Mouse (Mus musculus) heart, embryonic 11.5 days (tissue): ENCODE data around the gene Kin. TPM values are rescaled to one million over a fixed set of nuclear protein-coding genes. Genes with fewer than 3 reads are reported as not detected.

ENCODE experiments used
- ATAC-seq: fragments of 200-750 bp; cut with Nextera tagmentation; replicated peaks from 2 replicates; pipeline ENCODE4 v1.8.0; 2017; ENCODE audit warnings: moderate library complexity; ENCODE audit not compliant: insufficient number of reproducible peaks, low FRiP score, low TSS enrichment
- H3K27ac ChIP-seq: fragments of 300-500 bp; sonication (generic); 2 replicates; pipeline ENCODE4 v1.5.1; 2014; ENCODE audit warnings: mild to moderate bottlenecking, low read depth, low read length
- H3K27me3 ChIP-seq: fragments of 300-500 bp; sonication (generic); 2 replicates; pipeline ENCODE4 v1.6.1; 2014; ENCODE audit warnings: mild to moderate bottlenecking, low read length, mixed read lengths; ENCODE audit not compliant: control insufficient read depth, insufficient read depth
- H3K36me3 ChIP-seq: fragments of 300-500 bp; sonication (generic); 2 replicates; pipeline ENCODE4 v1.6.1; 2014; ENCODE audit warnings: mild to moderate bottlenecking, low read length, moderate library complexity, mixed read lengths; ENCODE audit not compliant: control insufficient read depth, insufficient read depth
- H3K4me1 ChIP-seq: fragments of 300-500 bp; sonication (generic); 2 replicates; pipeline ENCODE4 v1.6.1; 2014; ENCODE audit warnings: low read length; ENCODE audit not compliant: control insufficient read depth, insufficient read depth
- H3K4me2 ChIP-seq: fragments of 300-500 bp; sonication (generic); 2 replicates; pipeline ENCODE4 v1.6.1; 2014; ENCODE audit warnings: mild to moderate bottlenecking, moderate library complexity
- H3K4me3 ChIP-seq: fragments of 300-500 bp; sonication (generic); 2 replicates; pipeline ENCODE4 v1.5.1; 2014; ENCODE audit warnings: low read depth, low read length
- H3K9ac ChIP-seq: fragments of 300-500 bp; sonication (generic); 2 replicates; pipeline ENCODE4 v1.6.1; 2014; ENCODE audit warnings: mild to moderate bottlenecking, low read depth, low read length, moderate library complexity
- H3K9me3 ChIP-seq: fragments of 300-500 bp; sonication (generic); replicated peaks from 2 replicates; pipeline ENCODE4 v1.6.1; 2016; ENCODE audit warnings: low read length; ENCODE audit not compliant: control insufficient read depth
- WGBS: fragments of 180-500 bp; shearing (Covaris S2); extraction: QIAGEN DNeasy Blood & Tissue Kit; methylation state at CpG from one replicate; pipeline ENCODE4 v1.1.7; 2014; ENCODE audit not compliant: insufficient replicate concordance; 5-methylcytosine and 5-hydroxymethylcytosine counted together
- polyA plus RNA-seq: library from polyadenylated mRNA; unstranded; fragments of >200 nt; fragmentation: Nextera tagmentation; extraction: Ambion mirVana; gene quantifications from 2 replicates; pipeline ENCODE4 v1.2.1, GENCODE M21; 2014

Gene Kin
- polyA plus RNA-seq, 1 experiment from 2014 or later = 27.7 TPM

DNA sequence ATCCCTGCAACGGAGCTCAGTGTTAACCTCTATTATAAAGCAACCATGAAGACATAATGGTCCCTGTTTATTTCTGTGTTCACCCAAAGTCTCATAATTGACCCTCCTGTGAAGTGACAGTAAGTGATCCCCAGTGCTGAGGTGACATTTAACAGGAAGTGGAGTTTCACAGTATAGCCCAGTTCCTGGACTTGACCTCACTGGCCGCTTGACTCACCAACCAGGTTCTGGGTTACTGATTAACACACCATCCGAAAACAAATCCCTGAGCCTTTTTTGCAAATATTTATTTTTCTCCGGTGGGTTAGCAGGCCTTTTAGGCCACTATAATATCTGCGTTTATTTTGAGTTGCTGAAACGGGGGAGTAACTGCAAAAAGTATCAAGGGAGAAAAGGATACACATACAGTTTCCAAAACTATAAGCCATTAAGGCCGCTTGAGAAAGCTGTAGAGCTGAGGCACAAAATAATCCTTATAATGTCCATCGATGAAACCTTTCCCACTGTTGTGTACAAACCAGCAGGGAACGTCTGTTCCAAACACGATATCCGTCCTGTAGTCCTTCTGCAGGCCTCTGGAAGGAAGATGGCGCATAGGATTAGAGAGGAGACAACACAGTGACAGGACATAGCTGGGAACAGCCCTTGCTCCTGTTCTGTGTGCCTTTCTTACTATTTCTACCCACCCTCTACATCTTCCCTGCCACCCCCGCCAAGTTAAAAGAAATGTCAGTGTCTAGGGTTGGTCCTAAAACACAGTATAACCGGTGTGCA is 14.1 kb downstream of the Kin start:
- no peak for ATAC-seq
- no peaks in the 10 kb centered on the region for H3K4me1 ChIP-seq
- H3K27ac ChIP-seq = no peak overlapping the region
- no peaks in the 10 kb centered on the region for H3K27me3 ChIP-seq
- no peaks in the 10 kb centered on the region for H3K9me3 ChIP-seq
- H3K4me2 ChIP-seq = no peak overlapping the region
- no peak overlapping the region for H3K9ac ChIP-seq
- 84% methylated on average over 14 of the region's 14 CpGs for WGBS
- no peak overlapping the region for H3K4me3 ChIP-seq
- H3K36me3 ChIP-seq = peaks cover 14% of the 10 kb centered on the region

DNA sequence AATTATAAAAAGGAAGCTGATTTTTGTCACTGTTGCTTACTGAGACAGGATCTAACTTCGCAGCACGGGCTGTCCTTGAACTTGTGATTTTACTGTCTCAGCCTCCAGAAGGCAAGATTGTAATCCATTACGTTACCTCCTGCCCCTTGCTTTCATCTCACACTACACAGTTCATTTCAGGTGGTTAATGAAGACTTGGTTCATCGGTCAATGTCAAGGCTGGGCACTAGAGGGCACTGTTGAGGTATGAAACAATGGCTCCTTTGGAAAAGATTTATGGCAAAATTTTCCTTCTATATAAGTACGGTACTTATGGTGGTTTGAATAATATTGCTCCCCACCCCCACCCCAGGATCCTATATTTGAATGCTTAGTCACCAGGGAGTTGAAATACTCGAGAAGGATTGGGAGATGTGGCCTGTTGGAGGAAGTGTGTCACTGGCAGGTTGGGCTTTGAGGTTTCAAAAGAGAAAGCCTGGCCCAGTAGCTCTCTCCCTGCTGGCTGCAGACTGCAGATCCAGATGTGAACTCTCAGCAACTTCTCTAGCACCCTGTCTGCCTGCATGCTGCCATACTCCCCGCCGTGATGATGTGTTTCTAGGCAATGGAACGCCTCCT is 18.3 kb downstream of the Kin start:
- ATAC-seq = no peak
- Histone ChIP-seq H3K4me1 (no peaks in the 10 kb centered on the region), H3K9ac (no peak overlapping the region), H3K9me3 (no peaks in the 10 kb centered on the region), H3K27me3 (no peaks in the 10 kb centered on the region), H3K36me3 (no peaks in the 10 kb centered on the region), H3K4me3 (no peak overlapping the region), H3K4me2 (no peak overlapping the region), H3K27ac (no peak overlapping the region)
- 37% methylated on average over 9 of the region's 9 CpGs for WGBS

DNA sequence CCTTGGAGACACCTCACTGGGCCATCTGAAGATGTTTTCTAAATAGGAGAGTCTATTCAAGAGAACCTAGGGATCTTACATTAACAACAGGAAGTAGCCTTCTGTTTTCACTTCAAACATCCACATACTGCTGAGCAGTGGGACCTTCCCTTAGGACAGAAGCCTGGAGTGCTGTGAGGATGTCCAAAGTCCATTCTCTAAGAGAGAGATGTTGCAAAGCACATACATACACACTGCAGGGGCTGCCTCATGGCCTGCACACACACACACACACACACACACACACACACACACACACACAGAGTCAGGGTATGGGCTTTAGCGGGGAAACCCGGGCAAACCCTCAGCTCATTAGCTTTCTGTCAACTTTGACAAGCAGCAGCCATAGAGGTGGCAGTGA is 20.1 kb downstream of the Kin start:
- Histone ChIP-seq H3K9ac (no peak overlapping the region), H3K27ac (no peak overlapping the region), H3K9me3 (no peaks in the 10 kb centered on the region), H3K36me3 (no peaks in the 10 kb centered on the region), H3K4me2 (no peak overlapping the region), H3K4me1 (no peaks in the 10 kb centered on the region), H3K27me3 (no peaks in the 10 kb centered on the region), H3K4me3 (no peak overlapping the region)
- ATAC-seq = no peak
- 66% methylated on average over 2 of the region's 2 CpGs for WGBS

DNA sequence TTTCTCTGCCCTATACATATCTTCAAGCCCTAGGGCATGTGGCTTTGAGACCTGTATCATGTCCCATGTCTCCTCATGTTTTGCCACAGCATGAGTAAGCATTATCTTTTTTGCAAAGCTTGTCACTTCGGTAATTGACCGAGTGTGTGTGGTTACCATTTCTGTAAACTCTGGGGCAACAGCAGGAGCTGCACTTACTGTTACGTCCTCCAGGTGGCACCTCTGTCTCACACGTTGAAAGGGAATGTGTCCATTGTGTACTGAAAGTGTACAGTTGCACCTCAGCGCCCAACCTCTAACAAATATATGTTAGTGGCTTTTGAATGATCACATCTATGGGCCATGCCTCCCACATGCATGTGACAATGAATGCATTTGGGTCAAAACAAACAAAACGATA is 20.8 kb downstream of the Kin start:
- Histone ChIP-seq H3K9ac (no peak overlapping the region), H3K36me3 (no peaks in the 10 kb centered on the region), H3K27ac (no peak overlapping the region), H3K4me2 (no peak overlapping the region), H3K4me1 (no peaks in the 10 kb centered on the region), H3K27me3 (no peaks in the 10 kb centered on the region), H3K9me3 (no peaks in the 10 kb centered on the region), H3K4me3 (no peak overlapping the region)
- no peak for ATAC-seq
- 39% methylated on average over 6 of the region's 6 CpGs for WGBS

DNA sequence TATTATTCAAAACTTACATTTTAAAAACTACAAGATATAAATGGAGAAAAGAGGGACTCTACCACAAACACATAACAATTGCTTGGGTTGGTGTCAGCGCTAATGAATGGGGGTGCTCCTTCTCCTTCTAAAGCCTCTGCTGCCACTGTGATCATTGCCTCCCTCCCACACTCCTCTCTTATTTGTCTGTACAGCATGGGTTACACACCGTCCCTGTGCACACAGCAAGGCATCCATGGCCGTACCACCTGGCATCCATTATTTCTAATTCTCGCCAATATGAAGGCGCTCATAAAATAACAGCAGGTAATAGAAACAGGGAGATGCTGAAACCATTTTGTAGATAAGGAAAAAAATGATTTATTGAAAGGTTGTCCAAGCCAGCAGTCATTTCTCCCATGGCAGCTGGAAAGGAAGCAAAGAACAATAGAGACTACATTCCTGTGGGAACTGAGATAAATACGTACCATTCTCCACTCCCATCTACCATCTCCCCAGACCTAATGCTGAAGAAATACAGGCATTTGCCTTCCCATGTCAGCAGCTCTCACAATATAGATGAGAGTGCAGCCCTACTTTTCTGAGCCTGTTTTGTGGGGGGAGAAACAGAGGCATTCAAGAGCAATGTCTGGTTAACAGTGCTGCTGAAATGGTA is 28.3 kb downstream of the Kin start:
- H3K36me3 ChIP-seq = no peaks in the 10 kb centered on the region
- H3K9ac ChIP-seq = no peak overlapping the region
- H3K27ac ChIP-seq = no peak overlapping the region
- ATAC-seq = no peak
- H3K4me3 ChIP-seq = no peak overlapping the region
- no peak overlapping the region for H3K4me2 ChIP-seq
- H3K9me3 ChIP-seq = no peaks in the 10 kb centered on the region
- H3K4me1 ChIP-seq = no peaks in the 10 kb centered on the region
- 72% methylated on average over 6 of the region's 6 CpGs for WGBS
- no peaks in the 10 kb centered on the region for H3K27me3 ChIP-seq

DNA sequence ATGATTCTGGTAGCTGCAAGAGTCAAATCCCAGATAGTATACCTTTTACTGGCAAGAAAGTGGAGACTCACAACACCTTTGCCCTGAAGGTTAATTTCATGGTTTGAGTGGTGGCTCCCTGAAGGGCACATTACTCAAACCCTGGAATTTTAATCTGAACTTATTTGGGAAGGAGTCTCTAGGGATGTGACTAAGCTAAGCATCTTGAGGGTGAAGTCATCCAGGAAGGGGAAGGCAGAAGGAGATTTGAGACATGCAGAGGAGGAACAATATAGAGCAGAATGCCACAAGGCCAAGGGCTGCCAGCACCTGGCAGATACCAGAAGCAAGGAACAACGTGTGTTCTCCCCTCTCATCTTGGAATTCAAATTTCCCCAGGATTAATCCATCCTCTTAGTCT is 38.4 kb downstream of the Kin start:
- no peak overlapping the region for H3K4me2 ChIP-seq
- H3K4me1 ChIP-seq = no peaks in the 10 kb centered on the region
- no peak overlapping the region for H3K9ac ChIP-seq
- H3K4me3 ChIP-seq = no peak overlapping the region
- no peaks in the 10 kb centered on the region for H3K36me3 ChIP-seq
- no peak for ATAC-seq
- no peaks in the 10 kb centered on the region for H3K27me3 ChIP-seq
- 62% methylated on average over 1 of the region's 1 CpGs for WGBS
- H3K9me3 ChIP-seq = no peaks in the 10 kb centered on the region
- no peak overlapping the region for H3K27ac ChIP-seq

DNA sequence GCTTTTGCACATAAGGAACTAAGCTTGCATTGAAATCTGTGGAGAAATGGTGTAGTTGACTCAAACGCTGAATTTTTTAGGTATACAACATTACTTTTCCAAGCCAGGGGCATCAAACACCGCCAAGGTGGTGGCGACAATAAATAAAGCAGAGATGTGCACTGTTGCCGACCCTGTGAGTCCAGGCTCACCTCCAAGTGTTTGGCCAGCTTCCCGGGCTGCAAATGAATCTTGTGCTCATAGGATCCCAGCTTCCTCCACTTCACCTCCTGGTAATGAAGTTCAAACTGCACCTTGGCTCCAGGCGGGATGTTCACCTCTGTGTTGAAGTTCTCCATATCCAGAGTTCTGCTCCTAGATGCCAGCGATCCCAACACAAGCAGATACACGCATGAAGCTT is 38.9 kb downstream of the Kin start:
- Histone ChIP-seq H3K27me3 (no peaks in the 10 kb centered on the region), H3K36me3 (no peaks in the 10 kb centered on the region), H3K4me3 (no peak overlapping the region), H3K4me1 (no peaks in the 10 kb centered on the region), H3K9ac (no peak overlapping the region), H3K9me3 (no peaks in the 10 kb centered on the region), H3K4me2 (no peak overlapping the region), H3K27ac (no peak overlapping the region)
- ATAC-seq = no peak
- WGBS = 82% methylated on average over 8 of the region's 8 CpGs

DNA sequence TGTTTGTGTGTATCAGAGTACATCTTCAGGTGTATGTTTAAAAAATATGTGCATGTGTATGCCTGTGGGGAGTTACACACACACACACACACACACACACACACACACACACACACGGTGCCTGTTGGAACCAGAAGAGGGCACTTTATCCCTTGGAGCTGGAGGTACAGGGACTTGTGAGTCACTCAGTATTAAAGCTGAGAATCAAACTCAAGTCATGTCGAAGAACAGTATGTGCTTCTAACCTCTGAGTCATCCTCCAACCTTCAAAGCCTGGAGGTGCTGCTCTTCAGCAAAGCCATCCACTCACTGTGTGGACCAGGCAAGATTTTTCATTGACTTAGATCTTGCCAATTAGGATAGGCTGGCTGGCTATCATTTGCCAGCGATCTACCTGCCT is 41.4 kb downstream of the Kin start:
- no peaks in the 10 kb centered on the region for H3K4me1 ChIP-seq
- 55% methylated on average over 3 of the region's 3 CpGs for WGBS
- no peak overlapping the region for H3K9ac ChIP-seq
- H3K9me3 ChIP-seq = no peaks in the 10 kb centered on the region
- no peaks in the 10 kb centered on the region for H3K27me3 ChIP-seq
- no peak overlapping the region for H3K27ac ChIP-seq
- no peak for ATAC-seq
- no peaks in the 10 kb centered on the region for H3K36me3 ChIP-seq
- no peak overlapping the region for H3K4me3 ChIP-seq
- H3K4me2 ChIP-seq = no peak overlapping the region
